Mouse (Mus musculus): ENCODE data around the gene Cbwd1. TPM values are rescaled to one million over a fixed set of nuclear protein-coding genes. Genes with fewer than 3 reads are reported as not detected.

Gene Cbwd1
- polyA plus RNA-seq, 1 experiment, result 45.4 TPM

DNA sequence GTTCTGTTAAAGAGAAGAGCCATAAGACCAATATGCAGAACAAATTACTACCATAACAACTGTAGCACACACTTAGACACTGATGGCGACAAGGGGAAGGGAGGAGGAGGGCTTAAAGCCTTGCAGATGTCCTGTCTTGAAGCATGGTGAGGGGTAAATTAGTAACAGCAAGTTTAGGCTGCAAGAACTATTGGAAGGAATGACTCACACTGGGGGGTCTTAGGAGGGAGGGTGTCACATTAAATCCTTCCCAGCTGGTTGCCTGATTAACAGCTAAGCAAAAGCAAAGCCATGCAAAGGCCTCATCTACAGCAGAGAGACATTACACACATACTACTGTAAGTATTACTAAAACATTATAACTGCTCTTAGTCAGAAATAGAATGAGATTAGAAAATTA is 32.4 kb downstream of the Cbwd1 start:
- H3K9me3 ChIP-seq (replicated peaks; ENCODE audit: control insufficient read depth, insufficient read depth, low read length, poor library complexity, severe bottlenecking), result no peaks in the 10 kb centered on the region
- no peak overlapping the region for H3K4me3 ChIP-seq (ENCODE audit: low read depth, low read length)
- no peak for TF ChIP-seq EP300 (IDR thresholded peaks at IDR 0.05; ENCODE audit: insufficient read depth, low read depth, low read length)
- no peak for TF ChIP-seq POLR2A (IDR thresholded peaks at IDR 0.05; ENCODE audit: insufficient read depth, low read length)
- TF ChIP-seq CTCF (IDR thresholded peaks at IDR 0.05; ENCODE audit: low read depth, low read length), result no peak
- no peaks in the 10 kb centered on the region for H3K36me3 ChIP-seq (ENCODE audit: control insufficient read depth, insufficient read depth, low read length, poor library complexity, severe bottlenecking)
- H3K4me1 ChIP-seq (ENCODE audit: control insufficient read depth, insufficient read depth, low read length), result no peaks in the 10 kb centered on the region
- H3K27me3 ChIP-seq (ENCODE audit: control insufficient read depth, insufficient read depth, low read length, poor library complexity, severe bottlenecking), result no peaks in the 10 kb centered on the region
- H3K27ac ChIP-seq (ENCODE audit: insufficient read depth, low read length), result no peak overlapping the region
- H3K9ac ChIP-seq (ENCODE audit: low read depth, poor library complexity, severe bottlenecking), result no peak overlapping the region

DNA sequence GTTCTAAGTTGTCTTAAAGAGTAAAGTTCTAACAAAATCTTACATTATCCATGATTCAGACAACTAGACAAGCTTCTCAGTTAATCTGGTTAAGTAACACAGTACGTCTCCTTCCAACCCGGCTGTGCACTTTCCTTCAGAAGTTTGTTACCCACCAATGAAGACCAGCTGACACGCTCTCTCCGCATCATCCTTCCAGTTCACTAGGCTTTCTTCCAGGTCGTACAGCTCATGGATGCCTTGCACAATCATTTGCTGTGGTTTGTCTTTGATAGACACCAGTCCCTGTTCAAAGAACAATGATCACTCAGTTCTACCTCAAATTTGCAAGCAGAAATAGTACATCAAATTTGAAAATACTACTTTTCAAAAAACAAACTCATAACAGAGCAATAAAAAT is 40.5 kb downstream of the Cbwd1 start:
- Histone ChIP-seq H3K4me3 (ENCODE audit: low read depth, low read length) (no peak overlapping the region), H3K9ac (ENCODE audit: low read depth, poor library complexity, severe bottlenecking) (no peak overlapping the region), H3K4me1 (ENCODE audit: control insufficient read depth, insufficient read depth, low read length) (no peaks in the 10 kb centered on the region), H3K27ac (ENCODE audit: insufficient read depth, low read length) (no peak overlapping the region), H3K27me3 (ENCODE audit: control insufficient read depth, insufficient read depth, low read length, poor library complexity, severe bottlenecking) (no peaks in the 10 kb centered on the region), H3K36me3 (ENCODE audit: control insufficient read depth, insufficient read depth, low read length, poor library complexity, severe bottlenecking) (peaks cover 13% of the 10 kb centered on the region), H3K9me3 (replicated peaks; ENCODE audit: control insufficient read depth, insufficient read depth, low read length, poor library complexity, severe bottlenecking) (no peaks in the 10 kb centered on the region)
- TF ChIP-seq CTCF (IDR thresholded peaks at IDR 0.05; ENCODE audit: low read depth, low read length), result no peak
- no peak for TF ChIP-seq POLR2A (IDR thresholded peaks at IDR 0.05; ENCODE audit: insufficient read depth, low read length)

DNA sequence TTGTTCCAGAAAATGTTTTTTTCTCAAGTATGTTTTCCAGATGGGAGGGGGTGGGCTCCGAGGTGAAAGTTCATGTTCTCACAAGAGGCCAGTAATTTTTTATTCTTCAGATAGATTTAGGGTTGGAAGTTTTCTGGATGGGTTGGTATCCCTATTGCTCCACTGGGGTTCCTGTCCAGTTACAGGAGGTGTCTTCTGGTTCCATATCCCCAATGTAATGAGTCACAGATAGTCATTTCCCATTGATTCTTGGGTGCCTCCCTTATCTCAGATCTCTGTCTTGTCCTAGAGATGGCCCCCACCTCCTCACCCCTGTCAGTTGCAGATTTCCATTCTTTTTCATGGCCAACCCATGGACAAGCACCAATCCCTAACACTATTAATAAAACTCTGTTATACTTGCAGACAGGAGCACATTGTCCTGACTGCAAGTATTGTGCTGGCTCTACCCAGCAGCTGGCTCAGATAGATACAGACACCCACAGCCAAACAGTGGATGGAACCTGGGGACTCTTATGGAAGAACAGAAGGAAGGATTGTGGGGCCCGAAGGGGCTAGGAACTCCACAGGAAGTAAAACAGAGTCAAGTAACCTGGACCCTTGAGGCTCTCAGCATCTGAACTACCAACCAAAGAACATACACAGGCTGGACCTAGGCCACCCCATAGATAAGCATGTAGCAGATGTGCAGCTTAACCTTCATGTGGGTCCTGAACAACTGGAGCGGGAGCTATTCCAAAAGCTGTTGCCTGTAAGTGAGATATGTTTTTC is 52.8 kb downstream of the Cbwd1 start:
- Histone ChIP-seq H3K27me3 (ENCODE audit: control insufficient read depth, insufficient read depth, low read length, poor library complexity, severe bottlenecking) (no peaks in the 10 kb centered on the region), H3K4me3 (ENCODE audit: low read depth, low read length) (no peak overlapping the region), H3K4me1 (ENCODE audit: control insufficient read depth, insufficient read depth, low read length) (no peaks in the 10 kb centered on the region), H3K9me3 (replicated peaks; ENCODE audit: control insufficient read depth, insufficient read depth, low read length, poor library complexity, severe bottlenecking) (no peaks in the 10 kb centered on the region; the same call in 1 of the 2 replicates), H3K27ac (ENCODE audit: insufficient read depth, low read length) (no peak overlapping the region), H3K36me3 (ENCODE audit: control insufficient read depth, insufficient read depth, low read length, poor library complexity, severe bottlenecking) (no peaks in the 10 kb centered on the region), H3K9ac (ENCODE audit: low read depth, poor library complexity, severe bottlenecking) (no peak overlapping the region)
- no peak for TF ChIP-seq EP300 (IDR thresholded peaks at IDR 0.05; ENCODE audit: insufficient read depth, low read depth, low read length)
- no peak for TF ChIP-seq POLR2A (IDR thresholded peaks at IDR 0.05; ENCODE audit: insufficient read depth, low read length)
- TF ChIP-seq CTCF (IDR thresholded peaks at IDR 0.05; ENCODE audit: low read depth, low read length), result no peak

DNA sequence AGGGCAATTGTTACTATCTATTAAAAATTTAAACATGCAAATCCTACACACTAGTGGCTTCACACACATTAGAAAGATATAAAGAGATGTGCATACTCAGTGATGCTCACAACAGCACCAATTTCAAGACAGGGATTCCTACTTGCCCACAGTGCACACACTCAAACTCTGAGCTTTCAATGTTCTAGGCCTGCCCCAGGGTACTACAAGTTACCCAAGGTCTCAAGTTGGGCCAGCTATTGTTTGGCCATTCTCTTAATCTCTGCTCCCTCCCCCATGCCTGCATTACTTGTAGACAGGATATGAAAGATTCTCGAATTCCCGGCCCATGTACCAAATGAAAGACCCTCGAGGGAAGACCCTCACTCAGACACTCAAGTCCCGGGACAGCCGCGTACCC is 53.8 kb downstream of the Cbwd1 start:
- H3K36me3 ChIP-seq (ENCODE audit: control insufficient read depth, insufficient read depth, low read length, poor library complexity, severe bottlenecking), result no peaks in the 10 kb centered on the region
- H3K27me3 ChIP-seq (ENCODE audit: control insufficient read depth, insufficient read depth, low read length, poor library complexity, severe bottlenecking), result no peaks in the 10 kb centered on the region
- H3K9me3 ChIP-seq (replicated peaks; ENCODE audit: control insufficient read depth, insufficient read depth, low read length, poor library complexity, severe bottlenecking), result no peaks in the 10 kb centered on the region; the same call in 1 of the 2 replicates

DNA sequence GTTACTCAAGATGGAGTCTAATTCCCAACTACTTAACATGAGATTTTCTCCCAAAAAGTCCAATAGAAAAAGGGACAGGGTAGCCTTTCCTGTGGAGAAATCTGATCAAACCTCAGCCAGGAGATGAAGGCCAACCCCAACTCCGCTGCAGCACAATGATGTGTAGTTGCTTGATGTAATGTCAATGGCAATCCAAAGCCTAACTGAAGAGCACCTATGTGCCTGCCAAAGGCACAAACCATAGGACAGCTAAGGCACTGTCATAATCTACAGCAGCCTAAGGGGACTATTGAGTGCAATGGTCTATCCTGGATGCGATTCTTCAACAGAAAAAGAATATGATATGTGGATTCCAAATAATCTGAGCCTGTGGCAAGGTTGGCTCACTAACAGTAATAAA is 58.6 kb downstream of the Cbwd1 start:
- H3K9me3 ChIP-seq (replicated peaks; ENCODE audit: control insufficient read depth, insufficient read depth, low read length, poor library complexity, severe bottlenecking), result no peaks in the 10 kb centered on the region
- no peak overlapping the region for H3K4me3 ChIP-seq (ENCODE audit: low read depth, low read length)
- no peaks in the 10 kb centered on the region for H3K36me3 ChIP-seq (ENCODE audit: control insufficient read depth, insufficient read depth, low read length, poor library complexity, severe bottlenecking)
- no peak overlapping the region for H3K9ac ChIP-seq (ENCODE audit: low read depth, poor library complexity, severe bottlenecking)
- peaks cover 9% of the 10 kb centered on the region for H3K27me3 ChIP-seq (ENCODE audit: control insufficient read depth, insufficient read depth, low read length, poor library complexity, severe bottlenecking)
- no peaks in the 10 kb centered on the region for H3K4me1 ChIP-seq (ENCODE audit: control insufficient read depth, insufficient read depth, low read length)
- no peak overlapping the region for H3K27ac ChIP-seq (ENCODE audit: insufficient read depth, low read length)
- TF ChIP-seq CTCF (IDR thresholded peaks at IDR 0.05; ENCODE audit: low read depth, low read length), result no peak
- no peak for TF ChIP-seq POLR2A (IDR thresholded peaks at IDR 0.05; ENCODE audit: insufficient read depth, low read length)
- no peak for TF ChIP-seq EP300 (IDR thresholded peaks at IDR 0.05; ENCODE audit: insufficient read depth, low read depth, low read length)

More for the DNA sequence above, 53.8 kb downstream of the Cbwd1 start:
- no peak overlapping the region for H3K9ac ChIP-seq (ENCODE audit: low read depth, poor library complexity, severe bottlenecking)
- no peak overlapping the region for H3K4me3 ChIP-seq (ENCODE audit: low read depth, low read length)
- no peak for TF ChIP-seq POLR2A (IDR thresholded peaks at IDR 0.05; ENCODE audit: insufficient read depth, low read length)
- no peak for TF ChIP-seq CTCF (IDR thresholded peaks at IDR 0.05; ENCODE audit: low read depth, low read length)
- TF ChIP-seq EP300 (IDR thresholded peaks at IDR 0.05; ENCODE audit: insufficient read depth, low read depth, low read length), result no peak
- no peaks in the 10 kb centered on the region for H3K4me1 ChIP-seq (ENCODE audit: control insufficient read depth, insufficient read depth, low read length)
- no peak overlapping the region for H3K27ac ChIP-seq (ENCODE audit: insufficient read depth, low read length)

DNA sequence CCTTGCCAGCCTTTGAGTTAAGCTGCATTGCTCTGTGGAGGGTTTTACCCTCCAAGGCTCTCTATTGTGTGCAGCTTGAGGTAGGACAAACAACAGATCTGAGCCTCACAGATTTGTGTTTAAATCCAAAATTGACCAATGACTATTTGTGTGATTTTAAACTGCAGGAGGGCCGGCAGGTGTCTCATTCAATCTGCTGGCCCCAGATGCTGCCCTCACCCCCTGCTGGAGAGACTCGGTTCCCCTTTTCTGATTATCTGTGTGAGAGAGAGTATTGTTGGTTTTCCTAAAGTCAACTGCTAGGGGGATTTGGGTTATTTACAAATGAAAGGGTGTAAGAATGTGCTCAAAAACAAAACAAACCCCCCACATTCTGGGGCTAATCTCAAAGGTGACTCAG is 59.2 kb downstream of the Cbwd1 start:
- H3K9me3 ChIP-seq (replicated peaks; ENCODE audit: control insufficient read depth, insufficient read depth, low read length, poor library complexity, severe bottlenecking), result no peaks in the 10 kb centered on the region
- no peaks in the 10 kb centered on the region for H3K4me1 ChIP-seq (ENCODE audit: control insufficient read depth, insufficient read depth, low read length)
- H3K9ac ChIP-seq (ENCODE audit: low read depth, poor library complexity, severe bottlenecking), result no peak overlapping the region
- H3K27me3 ChIP-seq (ENCODE audit: control insufficient read depth, insufficient read depth, low read length, poor library complexity, severe bottlenecking), result peaks cover 13% of the 10 kb centered on the region
- no peak for TF ChIP-seq POLR2A (IDR thresholded peaks at IDR 0.05; ENCODE audit: insufficient read depth, low read length)
- no peak for TF ChIP-seq EP300 (IDR thresholded peaks at IDR 0.05; ENCODE audit: insufficient read depth, low read depth, low read length)
- TF ChIP-seq CTCF (IDR thresholded peaks at IDR 0.05; ENCODE audit: low read depth, low read length), result no peak
- no peaks in the 10 kb centered on the region for H3K36me3 ChIP-seq (ENCODE audit: control insufficient read depth, insufficient read depth, low read length, poor library complexity, severe bottlenecking)
- H3K27ac ChIP-seq (ENCODE audit: insufficient read depth, low read length), result no peak overlapping the region
- H3K4me3 ChIP-seq (ENCODE audit: low read depth, low read length), result no peak overlapping the region

Data from ES-Bruce4 (cell line).